Mouse (Mus musculus) neutrophil, adult 83 days (primary cell): ENCODE results near the gene Entpd1. TPM values are rescaled to one million over a fixed set of nuclear protein-coding genes. Genes with fewer than 3 reads are reported as not detected.

Experiments used
- total RNA-seq, 2 experiments: library from RNA; stranded (reverse); gene quantifications; one replicate each; pipeline ENCODE4 v1.2.4; 2023

The Entpd1 gene
- total RNA-seq = 10 to 100 TPM; 75.0 to 82.6 TPM

DNA sequence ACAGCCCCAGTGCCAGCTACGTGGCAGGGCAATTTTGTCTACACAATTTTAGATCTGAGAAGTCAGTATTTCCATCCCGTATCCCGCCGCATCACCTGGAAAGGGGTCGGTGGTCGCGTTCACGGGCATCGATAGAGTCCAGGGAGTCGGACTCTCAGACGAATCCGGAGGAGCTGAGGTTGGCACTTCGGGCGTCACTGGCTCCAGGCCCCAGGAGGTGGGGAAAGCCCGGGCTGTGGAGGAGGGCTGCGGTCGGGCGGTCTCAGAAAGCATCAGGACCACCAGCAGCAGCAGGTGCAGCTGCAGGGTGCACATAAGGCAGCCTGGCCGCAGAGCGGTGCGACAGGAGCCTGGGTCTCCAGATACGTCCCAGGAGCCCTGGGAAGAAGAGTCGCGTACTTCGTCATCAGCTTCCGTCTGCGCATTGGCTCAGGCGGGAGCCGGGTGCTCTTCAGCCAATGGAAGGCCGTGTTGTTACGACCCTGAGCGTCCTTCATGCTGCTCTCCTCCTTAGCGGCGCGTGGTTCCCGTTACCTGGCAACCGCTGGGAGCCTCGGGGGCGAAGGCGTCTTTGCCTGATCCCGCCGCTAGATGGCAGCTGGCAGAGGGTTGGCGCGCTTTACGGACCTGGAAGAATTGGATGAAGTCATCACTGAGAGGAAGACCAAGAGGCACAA lies at the start of gene Entpd1, which contains the start of gene Tctn3:
TSS of gene Entpd1 (plus strand) at position 537 of the 677 bp plus-strand sequence.
TSS of gene Tctn3 (minus strand) at position 404 of the 677 bp plus-strand sequence.

DNA sequence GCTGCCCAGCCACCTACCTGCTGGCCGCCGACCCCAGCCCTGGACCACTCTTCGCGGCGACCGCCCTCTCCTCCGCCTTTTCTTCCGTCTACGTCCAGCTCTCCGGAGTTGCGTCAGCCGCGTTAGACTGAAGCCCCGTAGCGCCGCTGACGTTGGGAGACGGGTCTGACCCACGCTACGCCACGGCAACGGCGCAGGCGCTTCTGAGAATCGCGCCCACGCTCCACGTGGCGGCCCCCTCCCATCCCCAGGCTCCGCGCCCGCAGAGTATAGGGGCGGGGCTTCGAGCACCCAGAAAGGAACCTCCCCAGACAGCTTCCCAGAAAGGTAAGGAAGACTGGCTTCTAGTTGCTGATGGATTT lies 23.9 kb upstream of the Entpd1 start, which contains the start of gene Aldh18a1:
TSS of gene Aldh18a1 (minus strand) at position 171 of the 362 bp plus-strand sequence.

DNA sequence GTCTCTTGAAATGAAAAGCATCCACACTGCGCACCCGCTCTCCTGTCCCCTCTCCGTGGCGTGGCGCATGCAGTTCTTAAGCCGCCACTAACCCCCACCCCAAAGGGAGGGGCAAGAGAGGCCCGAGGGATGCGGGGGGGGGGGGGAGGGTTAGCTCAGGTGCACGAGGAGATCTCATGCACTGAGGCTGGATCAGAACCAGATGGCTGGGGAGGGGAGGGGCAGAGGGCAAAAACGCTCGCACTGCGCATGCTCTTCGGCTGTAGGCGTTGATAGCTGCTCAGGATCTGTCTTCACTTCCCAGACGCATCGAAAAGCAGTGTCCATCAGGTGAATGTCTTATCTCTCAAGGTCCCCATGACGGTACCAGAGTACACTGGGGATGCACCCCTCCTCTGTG lies 136.4 kb downstream of the Entpd1 start, which contains the start of gene Cc2d2b:
TSS of gene Cc2d2b (plus strand) at position 195 of the 400 bp plus-strand sequence.

Other genes with a start within 250 kb of the Entpd1 start
- gene Sorbs1, start 98.6 kb upstream of the Entpd1 start, total RNA-seq = 1 to 10 TPM; 5.3 to 7.5 TPM
- 10 to 100 TPM; 12.9 to 18.1 TPM for gene Aldh18a1, start 23.9 kb upstream of the Entpd1 start, total RNA-seq
- gene Tctn3, start 133 bp upstream of the Entpd1 start, total RNA-seq = 1 to 10 TPM; 4.6 to 6.9 TPM
- gene Cc2d2b, start 136.4 kb downstream of the Entpd1 start, total RNA-seq = under 1 TPM; 0.15 to 0.51 TPM
- 1 to 10 TPM; 4.9 to 5.6 TPM for gene Ccnj, start 218.9 kb downstream of the Entpd1 start, total RNA-seq